Mouse (Mus musculus) MEL (cell line): ENCODE measurements at regions not wholly inside any gene's neighbourhood (a gene's known extent, or its start where the extent isn't known, plus 50 kb on each side); places are given as distances from the start of the nearest gene placed in this dataset.

Experiments
- CHD2 ChIP-seq: IDR thresholded peaks from 2 replicates; pipeline ENCODE4 v1.6.1; 2011; ENCODE audit warnings: low read length, improper control_type of control experiment
- CTCF ChIP-seq, 3 experiments: IDR thresholded peaks in 2 of 3; conservative IDR thresholded peaks in 1 of 3; 2 replicates each; pipeline ENCODE4 v1.5.1; 2011 to 2012; ENCODE audit warnings: low read length in 3 of 3, low read depth in 2 of 3, mild to moderate bottlenecking in 2 of 3, improper control_type of control experiment in 1 of 3, inconsistent platforms in 1 of 3, mixed read lengths in 1 of 3, moderate library complexity in 1 of 3; ENCODE audit not compliant: control insufficient read depth in 1 of 3, insufficient read depth in 1 of 3, poor library complexity in 1 of 3, severe bottlenecking in 1 of 3
- MYC ChIP-seq: IDR thresholded peaks from 2 replicates; pipeline ENCODE4 v1.6.1; 2011; ENCODE audit warnings: low read depth, mild to moderate bottlenecking, low read length, improper control_type of control experiment, moderate library complexity
- POLR2A ChIP-seq, 2 experiments: IDR thresholded peaks; 2 replicates each; pipeline ENCODE4 v1.6.1; 2011 to 2012; ENCODE audit warnings: low read length in 2 of 2, mild to moderate bottlenecking in 2 of 2, control low read depth in 1 of 2, improper control_type of control experiment in 1 of 2, low read depth in 1 of 2, moderate library complexity in 1 of 2; ENCODE audit not compliant: control insufficient read depth in 1 of 2, insufficient read depth in 1 of 2, poor library complexity in 1 of 2
- POLR2AphosphoS5 ChIP-seq: IDR thresholded peaks from 2 replicates; pipeline ENCODE4 v1.6.1; 2012; ENCODE audit warnings: low read depth, borderline replicate concordance, mild to moderate bottlenecking, inconsistent platforms, low read length, moderate library complexity, mixed read lengths
- TAL1 ChIP-seq: IDR thresholded peaks from 2 replicates; pipeline ENCODE4 v1.6.1; 2012; ENCODE audit warnings: mild to moderate bottlenecking, inconsistent platforms, low read length, moderate library complexity, mixed read lengths
- TBP ChIP-seq: IDR thresholded peaks from 2 replicates; pipeline ENCODE4 v1.8.0; 2011; ENCODE audit warnings: low read depth, low read length, improper control_type of control experiment
- ZKSCAN1 ChIP-seq: IDR thresholded peaks from 2 replicates; pipeline ENCODE4 v1.6.1; 2012; ENCODE audit warnings: low read depth, mild to moderate bottlenecking, inconsistent platforms, low read length, improper control_type of control experiment, moderate library complexity

DNA sequence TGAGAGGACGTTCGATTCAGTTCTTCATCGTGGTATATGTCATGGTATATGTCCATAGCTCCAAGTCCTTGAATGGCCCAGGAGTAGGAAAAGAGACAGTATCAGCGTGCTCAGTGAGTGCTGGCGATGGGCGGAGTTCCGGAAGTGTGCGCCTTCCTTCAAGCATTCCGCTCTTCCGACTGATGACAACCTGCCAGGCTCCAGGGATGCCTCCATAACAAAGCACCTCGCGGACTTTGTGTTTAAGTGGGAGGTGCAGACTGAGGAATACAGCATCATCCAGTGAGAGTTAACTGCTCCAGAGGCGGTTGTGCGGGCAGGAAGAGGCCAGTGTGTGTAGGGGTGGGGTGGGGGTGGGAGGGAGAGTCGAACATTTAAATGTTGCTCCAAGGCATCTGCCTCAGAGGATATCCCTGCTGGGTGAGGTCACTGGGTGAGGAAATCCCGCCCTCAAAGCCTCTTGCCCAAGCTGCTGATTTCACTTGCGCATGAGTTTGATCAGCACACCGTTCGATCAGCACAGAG, 85.2 kb downstream of the Pmp22 start:
- TF ChIP-seq POLR2AphosphoS5 (no peak), MYC (no peak), CTCF (IDR thresholded peaks at IDR 0.05 in 2 of 3, conservative IDR thresholded peaks at IDR 0.05 in 1 of 3; ENCODE audit: control insufficient read depth in 1 of 3, insufficient read depth in 1 of 3, low read depth in 2 of 3, low read length in 3 of 3, poor library complexity in 1 of 3, severe bottlenecking in 1 of 3) (no peak), TBP (no peak), CHD2 (no peak), POLR2A (IDR thresholded peaks at IDR 0.05; ENCODE audit: control insufficient read depth in 1 of 2, insufficient read depth in 1 of 2, low read depth in 1 of 2, low read length in 2 of 2, poor library complexity in 1 of 2) (no peak), ZKSCAN1 (no peak), TAL1 (no peak)
